Mouse (Mus musculus) megakaryocyte, embryonic 14.5 days (primary cell): Measurements from ENCODE around the gene Tulp3. TPM values are rescaled to one million over a fixed set of nuclear protein-coding genes. Genes with fewer than 3 reads are reported as not detected.

Experiments used
- H3K27me3 ChIP-seq: replicated peaks from 2 replicates; pipeline ENCODE3; 2012; ENCODE audit warnings: inconsistent platforms
- H3K36me3 ChIP-seq: replicated peaks from 2 replicates; pipeline ENCODE3; 2012; ENCODE audit warnings: low read length, inconsistent platforms, mixed read lengths
- H3K4me1 ChIP-seq: 2 replicates; pipeline ENCODE4 v1.6.1; 2012; ENCODE audit warnings: inconsistent platforms
- H3K4me3 ChIP-seq: replicated peaks from 2 replicates; pipeline ENCODE3; 2012; ENCODE audit warnings: moderate library complexity, mild to moderate bottlenecking, inconsistent platforms
- H3K9me3 ChIP-seq: 2 replicates; pipeline ENCODE4 v1.6.1; 2012; ENCODE audit warnings: inconsistent platforms
- FLI1 ChIP-seq: IDR thresholded peaks from 2 replicates; pipeline ENCODE4 v1.6.1; 2012; ENCODE audit warnings: low read length, inconsistent platforms, mixed read lengths
- GATA1 ChIP-seq: IDR thresholded peaks from 3 replicates; pipeline ENCODE4 v1.6.1; 2012; ENCODE audit warnings: mixed read lengths, low read length, inconsistent platforms, borderline replicate concordance
- polyA plus RNA-seq: library from polyadenylated mRNA; stranded (reverse); fragments of >175 nt; gene quantifications from 2 replicates; pipeline ENCODE4 v1.2.3, GENCODE M21; 2012; ENCODE audit warnings: low replicate concordance; ENCODE audit not compliant: insufficient read depth

Gene Tulp3
- polyA plus RNA-seq, 1 experiment, result 2.8 TPM

GRCm38 (mm10) chr6:128279608-128280007 is 76.0 kb downstream of the Tulp3 start:
- H3K4me3 ChIP-seq, result no peak overlapping the region
- H3K36me3 ChIP-seq, result no peaks in the 10 kb centered on the region
- H3K4me1 ChIP-seq, result no peaks in the 10 kb centered on the region; the same call in 1 of the 2 replicates
- no peak for TF ChIP-seq GATA1
- no peak for TF ChIP-seq FLI1
- peaks cover 51% of the 10 kb centered on the region for H3K27me3 ChIP-seq
- H3K9me3 ChIP-seq, result peaks cover 2% of the 10 kb centered on the region; the same call in 1 of the 2 replicates

GRCm38 (mm10) chr6:128279099-128279498 is 76.6 kb downstream of the Tulp3 start:
- TF ChIP-seq GATA1, result no peak
- no peak for TF ChIP-seq FLI1
- Histone ChIP-seq H3K9me3 (peaks cover 2% of the 10 kb centered on the region; the same call in 1 of the 2 replicates), H3K4me1 (no peaks in the 10 kb centered on the region; the same call in 1 of the 2 replicates)

GRCm38 (mm10) chr6:128277132-128278085 is 78.2 kb downstream of the Tulp3 start:
- Histone ChIP-seq H3K4me3 (no peak overlapping the region), H3K27me3 (peaks cover 52% of the 10 kb centered on the region), H3K36me3 (no peaks in the 10 kb centered on the region), H3K4me1 (no peaks in the 10 kb centered on the region; the same call in 1 of the 2 replicates), H3K9me3 (peaks cover 2% of the 10 kb centered on the region; the same call in 1 of the 2 replicates)
- TF ChIP-seq FLI1 (no peak), GATA1 (no peak)

More at GRCm38 (mm10) chr6:128279099-128279498, 76.6 kb downstream of the Tulp3 start:
- Histone ChIP-seq H3K36me3 (no peaks in the 10 kb centered on the region), H3K4me3 (no peak overlapping the region), H3K27me3 (peaks cover 52% of the 10 kb centered on the region)

GRCm38 (mm10) chr6:128276349-128276748 is 79.3 kb downstream of the Tulp3 start:
- H3K27me3 ChIP-seq, result peaks cover 49% of the 10 kb centered on the region
- no peaks in the 10 kb centered on the region for H3K36me3 ChIP-seq
- H3K4me1 ChIP-seq, result no peaks in the 10 kb centered on the region; the same call in 1 of the 2 replicates
- H3K4me3 ChIP-seq, result no peak overlapping the region
- peaks cover 2% of the 10 kb centered on the region; the same call in 1 of the 2 replicates for H3K9me3 ChIP-seq
- TF ChIP-seq GATA1, result no peak
- no peak for TF ChIP-seq FLI1

- H3K4me1 ChIP-seq, result no peaks in the 10 kb centered on the region; the same call in 1 of the 2 replicates
- no peaks in the 10 kb centered on the region for H3K36me3 ChIP-seq
- no peak for TF ChIP-seq FLI1
- no peak for TF ChIP-seq GATA1
- H3K27me3 ChIP-seq, result peaks cover 46% of the 10 kb centered on the region
- H3K9me3 ChIP-seq, result peaks cover 2% of the 10 kb centered on the region; the same call in 1 of the 2 replicates
- no peak overlapping the region for H3K4me3 ChIP-seq
These were observed 80.1 kb downstream of the Tulp3 start for GRCm38 (mm10) chr6:128275506-128276064.

- no peaks in the 10 kb centered on the region for H3K4me1 ChIP-seq
- no peak overlapping the region for H3K4me3 ChIP-seq
- TF ChIP-seq FLI1 (no peak), GATA1 (no peak)
- 0 out of 2 replicates have a peak, but pooled peaks cover 2% of the 10 kb centered on the region for H3K9me3 ChIP-seq
- H3K27me3 ChIP-seq, result peaks cover 44% of the 10 kb centered on the region
- no peaks in the 10 kb centered on the region for H3K36me3 ChIP-seq
These were observed 82.1 kb downstream of the Tulp3 start for GRCm38 (mm10) chr6:128273507-128273906.

- no peak for TF ChIP-seq FLI1
- no peak for TF ChIP-seq GATA1
- Histone ChIP-seq H3K4me1 (no peaks in the 10 kb centered on the region), H3K9me3 (0 out of 2 replicates have a peak, but pooled peaks cover 2% of the 10 kb centered on the region), H3K4me3 (no peak overlapping the region), H3K36me3 (no peaks in the 10 kb centered on the region), H3K27me3 (peaks cover 45% of the 10 kb centered on the region)
These were observed 82.9 kb downstream of the Tulp3 start for GRCm38 (mm10) chr6:128272754-128273153.

Other genes with a start within 250 kb of the Tulp3 start
- gene Tspan9, start 212.3 kb downstream of the Tulp3 start, polyA plus RNA-seq, result 87.8 and 156 TPM in 2 replicates
- gene Tead4, start 55.0 kb downstream of the Tulp3 start, polyA plus RNA-seq, result 0.16 TPM in 1 of 2 replicates, not detected in the other
- gene Rhno1, start 7.1 kb upstream of the Tulp3 start, polyA plus RNA-seq, result 24.9 and 30.5 TPM in 2 replicates
- 14.7 and 19.2 TPM in 2 replicates for gene Foxm1, start 7.1 kb upstream of the Tulp3 start, polyA plus RNA-seq
- gene Tex52, start 19.6 kb upstream of the Tulp3 start, polyA plus RNA-seq, result 0.18 TPM in 1 of 2 replicates, not detected in the other
- gene Gm44596, start 19.7 kb upstream of the Tulp3 start, polyA plus RNA-seq, result not detected in 2 replicates
- gene Nrip2, start 43.4 kb upstream of the Tulp3 start, polyA plus RNA-seq, result not detected in 2 replicates
- gene Itfg2, start 69.1 kb upstream of the Tulp3 start, polyA plus RNA-seq, result 10.0 and 20.3 TPM in 2 replicates
- 174 and 185 TPM in 2 replicates for gene Fkbp4, start 82.8 kb upstream of the Tulp3 start, polyA plus RNA-seq
- gene Pzp, start 170.9 kb upstream of the Tulp3 start, polyA plus RNA-seq, result not detected in 2 replicates
- gene A2ml1, start 225.8 kb upstream of the Tulp3 start, polyA plus RNA-seq, result not detected in 2 replicates